27 mouse cellular contexts compared by ENCODE assay signal in the genomic region with DNA sequence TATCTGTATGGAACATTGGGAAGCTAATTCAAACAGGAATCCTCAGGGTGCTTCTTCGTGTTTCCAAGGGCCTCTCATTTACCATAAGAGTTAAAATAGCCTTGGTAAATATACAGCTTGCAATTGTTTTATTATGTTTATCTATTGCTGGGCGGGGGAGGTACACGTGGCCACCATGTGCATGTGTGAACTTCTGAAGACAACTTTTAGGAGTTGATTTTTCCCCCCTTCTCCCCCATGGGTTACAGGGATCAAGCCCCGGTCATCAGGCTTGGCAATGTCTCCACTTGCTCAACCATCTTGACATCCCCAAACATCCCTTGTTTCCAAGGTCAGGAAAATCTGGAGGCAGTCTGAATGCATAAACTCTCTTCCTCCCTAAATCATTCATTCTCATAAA. TPM values are rescaled to one million over a fixed set of nuclear protein-coding genes. Genes with fewer than 3 reads are reported as not detected.
A peak's percentile ranks its signal among the peaks of the same experiment; 100 is the strongest.
DNase-seq lines count a peak whose midpoint lies in the region; ATAC-seq and TF ChIP-seq lines count a peak whose summit lies in the region.
"Had no signal": no experiment of that assay in that cellular context is flagged by ENCODE, and none has a peak within 500 bp of the region (broad histone marks: within the 10 kb centered on the region; RNA-seq: fewer than 3 reads in every experiment).

No protein-coding gene starts in this region.

- H3K27me3 ChIP-seq in intestine, embryonic 15.5 days (replicated peaks), result no peaks in the 10 kb centered on the region
- H3K27me3 ChIP-seq in intestine, postnatal 0 days (replicated peaks; ENCODE audit: control insufficient read depth, insufficient read depth, low read length), result no peaks in the 10 kb centered on the region
- no peaks in the 10 kb centered on the region for H3K27me3 ChIP-seq in kidney, adult 2 months (replicated peaks; ENCODE audit: control insufficient read depth, insufficient read depth, low read length)
- no peaks in the 10 kb centered on the region for H3K27me3 ChIP-seq in kidney, embryonic 15.5 days
- H3K27me3 ChIP-seq: CH12.LX; embryonic facial prominence, embryonic 12.5 days; embryonic facial prominence, embryonic 15.5 days; heart, embryonic 13.5 days; Patski had no signal

- no peak overlapping the region for H3K4me2 ChIP-seq in intestine, embryonic 15.5 days (replicated peaks)
- H3K4me2 ChIP-seq in intestine, postnatal 0 days (replicated peaks; ENCODE audit: low read depth), result no peak overlapping the region
- H3K4me2 ChIP-seq in kidney, embryonic 15.5 days, result no peak overlapping the region
- H3K4me2 ChIP-seq: embryonic facial prominence, embryonic 12.5 days; embryonic facial prominence, embryonic 15.5 days; heart, embryonic 13.5 days; hindbrain, embryonic 14.5 days had no signal

- no peak for TF ChIP-seq CTCF in intestine, postnatal 0 days (IDR thresholded peaks at IDR 0.05; ENCODE audit: low read depth)
- TF ChIP-seq CTCF in kidney, adult 2 months (conservative IDR thresholded peaks at IDR 0.05; ENCODE audit: insufficient read depth, insufficient read length, low read depth, low read length), result no peak

- H3K9ac ChIP-seq in intestine, embryonic 15.5 days, result no peak overlapping the region
- no peak overlapping the region for H3K9ac ChIP-seq in intestine, postnatal 0 days (ENCODE audit: low read depth, low read length)
- no peak overlapping the region for H3K9ac ChIP-seq in kidney, embryonic 15.5 days
- H3K9ac ChIP-seq: embryonic facial prominence, embryonic 12.5 days; embryonic facial prominence, embryonic 15.5 days; forebrain, postnatal 0 days; heart, embryonic 13.5 days; hindbrain, embryonic 14.5 days had no signal

- peaks cover 2% of the 10 kb centered on the region; the same call in 1 of the 2 replicates for H3K4me1 ChIP-seq in intestine, embryonic 15.5 days (replicated peaks)
- peaks cover 6% of the 10 kb centered on the region; the same call in 1 of the 2 replicates for H3K4me1 ChIP-seq in intestine, postnatal 0 days (replicated peaks; ENCODE audit: control insufficient read depth, insufficient read depth, low read length)
- no peaks in the 10 kb centered on the region for H3K4me1 ChIP-seq in kidney, adult 2 months (ENCODE audit: control insufficient read depth, insufficient read depth, low read length)
- H3K4me1 ChIP-seq in kidney, embryonic 15.5 days, result peaks cover 33% of the 10 kb centered on the region

- no peaks in the 10 kb centered on the region for H3K9me3 ChIP-seq in intestine, embryonic 15.5 days
- no peaks in the 10 kb centered on the region for H3K9me3 ChIP-seq in intestine, postnatal 0 days (ENCODE audit: control insufficient read depth)
- H3K9me3 ChIP-seq in kidney, embryonic 15.5 days (replicated peaks), result no peaks in the 10 kb centered on the region
- H3K9me3 ChIP-seq: embryonic facial prominence, embryonic 12.5 days; embryonic facial prominence, embryonic 15.5 days; G1E; heart, embryonic 13.5 days had no signal

- peak; percentile 41 for DNase-seq in kidney, adult 2 months
- DNase-seq in kidney, postnatal 36 days, result no peak
- DNase-seq in kidney, postnatal 14 days, result no peak
- no peak for DNase-seq in adrenal gland, adult 8-10 months
- DNase-seq: adrenal gland, postnatal 14 days; B cell, adult 2 months; cerebellum, adult 11 months; cerebellum, adult 2 months; cerebellum, adult 9-11 months; cerebellum, postnatal 25 days; forebrain, postnatal 0 days; gastrocnemius, adult 2 months; gastrocnemius, postnatal 14 days; heart, adult 18-20 months; heart, postnatal 14 days; heart, postnatal 4 days had no signal

- TF ChIP-seq POLR2A in kidney, adult 2 months (IDR thresholded peaks at IDR 0.05; ENCODE audit: low read depth, low read length), result no peak

- H3K27ac ChIP-seq in intestine, embryonic 15.5 days, result no peak overlapping the region
- H3K27ac ChIP-seq in intestine, postnatal 0 days (ENCODE audit: low read depth, low read length), result no peak overlapping the region
- H3K27ac ChIP-seq in kidney, adult 2 months (ENCODE audit: insufficient read depth, low read depth, low read length), result no peak overlapping the region
- 0 out of 2 replicates have a peak overlapping the region, but pooled peaks have one; percentile 19 for H3K27ac ChIP-seq in kidney, embryonic 15.5 days
- H3K27ac ChIP-seq: embryonic facial prominence, embryonic 12.5 days; hindbrain, embryonic 14.5 days had no signal

- H3K4me3 ChIP-seq in intestine, embryonic 15.5 days (replicated peaks), result no peak overlapping the region
- H3K4me3 ChIP-seq in intestine, postnatal 0 days (ENCODE audit: low read depth, low read length), result no peak overlapping the region
- H3K4me3 ChIP-seq in kidney, adult 2 months (ENCODE audit: insufficient read depth, low read depth, low read length), result no peak overlapping the region
- H3K4me3 ChIP-seq in kidney, embryonic 15.5 days (replicated peaks), result no peak overlapping the region
- H3K4me3 ChIP-seq: embryonic facial prominence, embryonic 12.5 days; embryonic facial prominence, embryonic 15.5 days; gastrocnemius, adult 2 months; heart, embryonic 13.5 days had no signal

- peak; percentile 58 for ATAC-seq in intestine, embryonic 15.5 days
- ATAC-seq in intestine, postnatal 0 days, result no peak
- ATAC-seq in kidney, embryonic 15.5 days (replicated peaks; ENCODE audit: low FRiP score), result no peak
- ATAC-seq: forebrain, embryonic 14.5 days; forebrain, postnatal 0 days; Patski had no signal

- WGBS in intestine, embryonic 15.5 days, result 45% methylated on average over 4 of the region's 4 CpGs
- WGBS in intestine, postnatal 0 days, result 32% methylated on average over 4 of the region's 4 CpGs
- 60% methylated on average over 4 of the region's 4 CpGs for WGBS in kidney, adult 2 months
- WGBS in kidney, embryonic 15.5 days, result 28% methylated on average over 4 of the region's 4 CpGs

- no peaks in the 10 kb centered on the region for H3K36me3 ChIP-seq in intestine, embryonic 15.5 days
- H3K36me3 ChIP-seq in intestine, postnatal 0 days (ENCODE audit: control insufficient read depth, insufficient read depth), result no peaks in the 10 kb centered on the region
- H3K36me3 ChIP-seq in kidney, adult 2 months (ENCODE audit: control insufficient read depth, insufficient read depth, low read length), result no peaks in the 10 kb centered on the region
- H3K36me3 ChIP-seq in kidney, embryonic 15.5 days, result no peaks in the 10 kb centered on the region
- H3K36me3 ChIP-seq: embryonic facial prominence, embryonic 12.5 days; embryonic facial prominence, embryonic 15.5 days; G1E; heart, embryonic 13.5 days had no signal

RNA-seq across cellular contexts. Expression of gene Nedd9, which starts 25.1 kb away (rescaled TPM):
- 38.4 and 41.4 TPM in 2 replicates for polyA plus RNA-seq in intestine, embryonic 15.5 days (2015; fragmentation: Nextera tagmentation; extraction: Ambion mirVana)
- polyA plus RNA-seq in intestine, postnatal 0 days (2015; fragmentation: Nextera tagmentation; extraction: Ambion mirVana), result 17.6 and 18.9 TPM in 2 replicates
- 24.0 and 24.7 TPM in 2 replicates for polyA plus RNA-seq in kidney, adult 2 months (2012; rRNA removed)
- 22.8 and 23.8 TPM in 2 replicates for polyA plus RNA-seq in kidney, embryonic 15.5 days (2015; fragmentation: Nextera tagmentation; extraction: Ambion mirVana)
- 10 to 100 TPM; 14.0 to 30.6 (median 24.2) TPM for total RNA-seq in adrenal gland, adult 8-10 months (2022)
- polyA plus RNA-seq: G1E had no signal
